In the genomic region with DNA sequence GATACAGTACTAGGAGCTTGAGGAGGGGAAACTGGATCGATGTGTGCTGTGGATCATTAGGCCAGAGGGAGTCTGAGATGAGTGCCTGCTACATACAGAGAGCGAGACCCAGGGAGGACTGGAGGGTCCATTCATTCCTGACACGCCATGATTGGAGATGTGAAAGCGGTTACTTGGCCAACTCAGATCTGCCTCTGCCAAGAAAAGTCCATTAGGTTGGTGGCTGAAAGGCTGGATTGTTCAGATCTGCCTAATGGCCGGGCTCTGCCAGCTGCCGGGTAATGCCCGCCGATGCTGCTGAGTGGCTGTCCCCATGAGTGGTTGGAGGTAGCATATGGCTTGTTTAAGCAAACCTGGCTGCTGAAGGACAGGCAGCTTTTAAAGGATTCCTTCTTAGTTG, we compare ENCODE assay signal across 10 mouse cellular contexts. TPM values are rescaled to one million over a fixed set of nuclear protein-coding genes. Genes with fewer than 3 reads are reported as not detected.
DNase-seq lines count a peak whose midpoint lies in the region; ATAC-seq and TF ChIP-seq lines count a peak whose summit lies in the region.
"Had no signal": no experiment of that assay in that cellular context is flagged by ENCODE, and none has a peak within 500 bp of the region (broad histone marks: within the 10 kb centered on the region; RNA-seq: fewer than 3 reads in every experiment).

No protein-coding gene starts in this region.

- no peak for TF ChIP-seq CTCF in heart, adult 2 months (IDR thresholded peaks at IDR 0.05)

- peaks cover 2% of the 10 kb centered on the region; the same call in 1 of the 2 replicates for H3K79me2 ChIP-seq in heart, adult 2 months (replicated peaks; ENCODE audit: control insufficient read depth, insufficient read depth, low read length)

- no peak for TF ChIP-seq POLR2A in heart, adult 2 months (IDR thresholded peaks at IDR 0.05; ENCODE audit: insufficient read depth, low read depth, low read length)

- TF ChIP-seq EP300 in heart, adult 2 months (IDR thresholded peaks at IDR 0.05; ENCODE audit: insufficient read depth, low read depth, low read length): no peak

- no peak overlapping the region for H3K9ac ChIP-seq in hindbrain, embryonic 13.5 days
- no peak overlapping the region for H3K9ac ChIP-seq in hindbrain, embryonic 16.5 days (ENCODE audit: low read depth, low read length)
- H3K9ac ChIP-seq in neural tube, embryonic 14.5 days (replicated peaks; ENCODE audit: low read depth, low read length): no peak overlapping the region
- no peak overlapping the region for H3K9ac ChIP-seq in heart, adult 2 months (ENCODE audit: low read depth, low read length)
- H3K9ac ChIP-seq: limb, embryonic 15.5 days had no signal

- H3K4me3 ChIP-seq in hindbrain, embryonic 13.5 days: no peak overlapping the region
- no peak overlapping the region for H3K4me3 ChIP-seq in hindbrain, embryonic 10.5 days
- H3K4me3 ChIP-seq in hindbrain, embryonic 16.5 days (ENCODE audit: low read length): no peak overlapping the region
- H3K4me3 ChIP-seq in neural tube, embryonic 14.5 days (ENCODE audit: low read depth, low read length): no peak overlapping the region
- H3K4me3 ChIP-seq in heart, adult 2 months: no peak overlapping the region
- H3K4me3 ChIP-seq: limb, embryonic 15.5 days had no signal

- no peak for DNase-seq in hindbrain, embryonic 10.5 days (ENCODE audit: low spot score)
- DNase-seq in cerebellum, postnatal 14 days: peak; percentile 35 to 40
- no peak for DNase-seq in heart, adult 2 months
- DNase-seq in adrenal gland, postnatal 36 days: no peak
- DNase-seq in gastrocnemius, postnatal 14 days: no peak

- peaks cover 22% of the 10 kb centered on the region for H3K36me3 ChIP-seq in hindbrain, embryonic 13.5 days
- H3K36me3 ChIP-seq in hindbrain, embryonic 10.5 days: peaks cover 22% of the 10 kb centered on the region
- H3K36me3 ChIP-seq in hindbrain, embryonic 16.5 days (ENCODE audit: control insufficient read depth, insufficient read depth, low read length): no peaks in the 10 kb centered on the region
- peaks cover 4% of the 10 kb centered on the region; the same call in 1 of the 2 replicates for H3K36me3 ChIP-seq in neural tube, embryonic 14.5 days (ENCODE audit: control insufficient read depth, insufficient read depth, low read length)
- H3K36me3 ChIP-seq in heart, adult 2 months (ENCODE audit: control insufficient read depth, insufficient read depth, low read length): no peaks in the 10 kb centered on the region
- H3K36me3 ChIP-seq: limb, embryonic 15.5 days had no signal

- peak; percentile 70 for ATAC-seq in hindbrain, embryonic 13.5 days (ENCODE audit: low FRiP score)
- ATAC-seq in hindbrain, embryonic 16.5 days: peak; percentile 83
- peak; percentile 77 for ATAC-seq in neural tube, embryonic 14.5 days (ENCODE audit: low read depth)

- H3K27ac ChIP-seq in hindbrain, embryonic 13.5 days: peak overlapping the region; percentile 68
- no peak overlapping the region for H3K27ac ChIP-seq in hindbrain, embryonic 10.5 days
- peak overlapping the region; percentile 26 for H3K27ac ChIP-seq in hindbrain, embryonic 16.5 days (ENCODE audit: low read depth, low read length)
- peak overlapping the region; percentile 55 for H3K27ac ChIP-seq in neural tube, embryonic 14.5 days (ENCODE audit: low read depth, low read length)
- H3K27ac ChIP-seq in heart, adult 2 months: no peak overlapping the region
- H3K27ac ChIP-seq: kidney, postnatal 0 days; limb, embryonic 15.5 days had no signal

- intact Hi-C loops in heart, adult 2 months (cut with DNase I): no loop called here
- intact Hi-C loops in gastrocnemius, postnatal 14 days (cut with DNase I; ENCODE audit: low total_unique reads): no loop called here

- 61% methylated on average over 8 of the region's 8 CpGs for WGBS in hindbrain, embryonic 13.5 days
- WGBS in hindbrain, embryonic 10.5 days: 94% methylated on average over 8 of the region's 8 CpGs
- 47% methylated on average over 8 of the region's 8 CpGs for WGBS in hindbrain, embryonic 16.5 days
- 48% methylated on average over 8 of the region's 8 CpGs for WGBS in neural tube, embryonic 14.5 days
- WGBS in heart, adult 2 months: 61% methylated on average over 8 of the region's 8 CpGs

- no peaks in the 10 kb centered on the region for H3K27me3 ChIP-seq in hindbrain, embryonic 13.5 days
- H3K27me3 ChIP-seq in hindbrain, embryonic 10.5 days (ENCODE audit: insufficient read depth, poor library complexity, severe bottlenecking): no peaks in the 10 kb centered on the region
- no peaks in the 10 kb centered on the region for H3K27me3 ChIP-seq in hindbrain, embryonic 16.5 days (replicated peaks; ENCODE audit: control insufficient read depth, insufficient read depth, low read length)
- H3K27me3 ChIP-seq in neural tube, embryonic 14.5 days (ENCODE audit: control insufficient read depth, insufficient read depth, low read length): no peaks in the 10 kb centered on the region
- no peaks in the 10 kb centered on the region for H3K27me3 ChIP-seq in heart, adult 2 months (ENCODE audit: control insufficient read depth, insufficient read depth, low read length)
- H3K27me3 ChIP-seq: limb, embryonic 15.5 days had no signal

- H3K4me2 ChIP-seq in hindbrain, embryonic 13.5 days: no peak overlapping the region
- H3K4me2 ChIP-seq in hindbrain, embryonic 16.5 days (ENCODE audit: low read length): no peak overlapping the region
- H3K4me2 ChIP-seq in neural tube, embryonic 14.5 days (ENCODE audit: low read depth, low read length): no peak overlapping the region
- H3K4me2 ChIP-seq: limb, embryonic 15.5 days had no signal

- H3K9me3 ChIP-seq in hindbrain, embryonic 13.5 days: no peaks in the 10 kb centered on the region
- no peaks in the 10 kb centered on the region for H3K9me3 ChIP-seq in hindbrain, embryonic 10.5 days
- no peaks in the 10 kb centered on the region for H3K9me3 ChIP-seq in hindbrain, embryonic 16.5 days (ENCODE audit: control insufficient read depth, low read length)
- H3K9me3 ChIP-seq in neural tube, embryonic 14.5 days (ENCODE audit: control insufficient read depth, low read length): no peaks in the 10 kb centered on the region
- H3K9me3 ChIP-seq: limb, embryonic 15.5 days had no signal

- H3K4me1 ChIP-seq in hindbrain, embryonic 13.5 days (replicated peaks): peaks cover 63% of the 10 kb centered on the region
- peaks cover 68% of the 10 kb centered on the region for H3K4me1 ChIP-seq in hindbrain, embryonic 10.5 days (replicated peaks)
- peaks cover 21% of the 10 kb centered on the region for H3K4me1 ChIP-seq in hindbrain, embryonic 16.5 days (ENCODE audit: control insufficient read depth, insufficient read depth, low read depth, low read length)
- H3K4me1 ChIP-seq in neural tube, embryonic 14.5 days (ENCODE audit: control insufficient read depth, insufficient read depth, low read length): peaks cover 16% of the 10 kb centered on the region
- peaks cover 4% of the 10 kb centered on the region for H3K4me1 ChIP-seq in heart, adult 2 months (ENCODE audit: control insufficient read depth, insufficient read depth, low read length)

RNA-seq across cellular contexts. Expression of a gene that starts 12.4 kb away (rescaled TPM):
- 36.9 and 37.9 TPM in 2 replicates for polyA plus RNA-seq in hindbrain, embryonic 13.5 days (2015; fragmentation: Nextera tagmentation; extraction: Ambion mirVana)
- polyA plus RNA-seq in hindbrain, embryonic 10.5 days (2016; fragmentation: Nextera tagmentation; extraction: Ambion mirVana): 19.8 and 23.6 TPM in 2 replicates
- polyA plus RNA-seq in hindbrain, embryonic 16.5 days (2015; fragmentation: Nextera tagmentation; extraction: Ambion mirVana): 33.2 and 39.4 TPM in 2 replicates
- polyA plus RNA-seq in neural tube, embryonic 14.5 days (2014; fragmentation: Nextera tagmentation; extraction: Ambion mirVana): 31.6 and 34.5 TPM in 2 replicates
- total RNA-seq in heart, adult 2 months (2021): 10 to 100 TPM; 26.3 to 27.1 TPM
- 26.0 and 35.2 TPM in 2 replicates for polyA plus RNA-seq in heart, adult 2 months (2012; rRNA removed)
- total RNA-seq in adrenal gland, postnatal 36 days (2021): 10 to 100 TPM; 15.1 to 21.7 TPM
- total RNA-seq in gastrocnemius, postnatal 14 days (2021): 10 to 100 TPM; 12.4 to 13.8 TPM

Comparison
In these comparisons a context has a peak if more than half of its experiments do, and no peak if none do; other contexts are left out.
1. H3K27ac ChIP-seq: peak in hindbrain, embryonic 13.5 days (single experiment), hindbrain, embryonic 16.5 days (single experiment) and neural tube, embryonic 14.5 days (single experiment); none in hindbrain, embryonic 10.5 days (single experiment) and heart, adult 2 months (single experiment).
2. DNase-seq: peak in cerebellum, postnatal 14 days (2 of 2); none in hindbrain, embryonic 10.5 days (single experiment), heart, adult 2 months (0 of 2), adrenal gland, postnatal 36 days (0 of 2) and gastrocnemius, postnatal 14 days (single experiment).
3. Peak in every context shown above with its lines, with median percentiles within 50 percentile points of each other: ATAC-seq.